Mouse (Mus musculus): ENCODE results near the gene Arsg.

- TF ChIP-seq POLR2A (IDR thresholded peaks at IDR 0.05; ENCODE audit: borderline replicate concordance, extremely low read depth, low read depth, low read length): no peak
- TF ChIP-seq CTCF (IDR thresholded peaks at IDR 0.05; ENCODE audit: insufficient read depth, low read length): no peak
Observed at GRCm38 (mm10) chr11:109443468-109444263, 29.5 kb upstream of the Arsg start.
